13 mouse cellular contexts compared by ENCODE assay signal in the genomic region with DNA sequence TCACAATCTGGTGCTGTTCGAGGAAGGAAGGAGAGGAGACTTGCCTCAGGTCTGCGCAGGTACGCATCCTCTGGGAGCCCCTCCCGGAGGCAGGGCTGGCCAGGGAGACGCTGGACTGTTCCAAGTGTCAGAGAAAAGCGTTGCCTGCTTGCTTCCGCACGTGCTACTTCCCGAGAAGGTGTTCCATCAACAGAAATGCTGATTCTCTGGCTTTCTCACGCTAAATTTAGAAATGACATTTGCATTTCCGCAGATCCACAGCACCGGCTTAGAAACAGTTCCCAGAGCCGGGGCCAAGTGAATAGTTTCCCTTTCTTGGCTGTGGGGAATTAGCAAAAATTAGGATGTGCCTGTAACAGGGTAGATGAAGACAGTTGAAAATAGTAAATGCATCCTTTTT.
DNase-seq lines count a peak whose midpoint lies in the region; ATAC-seq lines count a peak whose summit lies in the region.
"Had no signal": no experiment of that assay in that cellular context is flagged by ENCODE, and none has a peak within 500 bp of the region (broad histone marks: within the 10 kb centered on the region; RNA-seq: fewer than 3 reads in every experiment).

No protein-coding gene starts in this region.

- no peaks in the 10 kb centered on the region for H3K36me3 ChIP-seq in kidney, embryonic 16.5 days (ENCODE audit: insufficient read depth, low read length)
- H3K36me3 ChIP-seq in kidney, embryonic 15.5 days, result no peaks in the 10 kb centered on the region
- H3K36me3 ChIP-seq: forebrain, embryonic 10.5 days had no signal

- WGBS in kidney, embryonic 16.5 days, result 58% methylated on average over 13 of the region's 13 CpGs
- WGBS in kidney, embryonic 15.5 days, result 60% methylated on average over 13 of the region's 13 CpGs

- no peak overlapping the region for H3K27ac ChIP-seq in kidney, embryonic 16.5 days (ENCODE audit: low read length)
- peak overlapping the region; percentile 37; the same call in 1 of the 2 replicates for H3K27ac ChIP-seq in kidney, embryonic 15.5 days
- H3K27ac ChIP-seq: forebrain, embryonic 10.5 days had no signal

- no peaks in the 10 kb centered on the region for H3K27me3 ChIP-seq in kidney, embryonic 16.5 days (ENCODE audit: insufficient read depth, low read length)
- 0 out of 2 replicates have a peak, but pooled peaks cover 3% of the 10 kb centered on the region for H3K27me3 ChIP-seq in kidney, embryonic 15.5 days

- peaks cover 9% of the 10 kb centered on the region; the same call in 1 of the 2 replicates for H3K9me3 ChIP-seq in kidney, embryonic 16.5 days (ENCODE audit: low read length)
- no peaks in the 10 kb centered on the region; the same call in 1 of the 2 replicates for H3K9me3 ChIP-seq in kidney, embryonic 15.5 days (replicated peaks)

- H3K4me2 ChIP-seq in kidney, embryonic 16.5 days (replicated peaks; ENCODE audit: low read depth, low read length), result no peak overlapping the region
- H3K4me2 ChIP-seq in kidney, embryonic 15.5 days, result no peak overlapping the region
- H3K4me2 ChIP-seq: midbrain, embryonic 11.5 days had no signal

- ATAC-seq in kidney, embryonic 16.5 days (ENCODE audit: low FRiP score, low TSS enrichment), result no peak
- no peak for ATAC-seq in kidney, embryonic 15.5 days (replicated peaks; ENCODE audit: low FRiP score)
- no peak for ATAC-seq in cerebellum, adult (ENCODE audit: insufficient number of reproducible peaks, low FRiP score, low TSS enrichment)
- ATAC-seq: inflammation-experienced regulatory T-cells, adult 6 months had no signal

- H3K4me3 ChIP-seq in kidney, embryonic 16.5 days (ENCODE audit: low read length), result no peak overlapping the region
- no peak overlapping the region for H3K4me3 ChIP-seq in kidney, embryonic 15.5 days (replicated peaks)
- H3K4me3 ChIP-seq: forebrain, embryonic 10.5 days had no signal

- DNase-seq in adrenal gland, adult 2 months, result peak; percentile 19
- DNase-seq in adrenal gland, adult 18-20 months (ENCODE audit: low spot score in 2 of 2), result no peak
- peak; percentile 10 for DNase-seq in kidney, adult 18-20 months
- peak; percentile 4 for DNase-seq in adrenal gland, postnatal 25 days
- no peak for DNase-seq in gastrocnemius, adult 8-10 months (ENCODE audit: low spot score in 2 of 2)
- DNase-seq: cerebellum, adult 11-12 months; lung, adult 18-20 months had no signal

- H3K9ac ChIP-seq in kidney, embryonic 16.5 days (replicated peaks; ENCODE audit: low read length), result no peak overlapping the region
- no peak overlapping the region for H3K9ac ChIP-seq in kidney, embryonic 15.5 days

- peaks cover 11% of the 10 kb centered on the region for H3K4me1 ChIP-seq in kidney, embryonic 16.5 days (ENCODE audit: insufficient read depth, low read length)
- H3K4me1 ChIP-seq in kidney, embryonic 15.5 days, result peaks cover 10% of the 10 kb centered on the region

Comparison
In these comparisons a context has a peak if more than half of its experiments do, and no peak if none do; other contexts are left out.
1. DNase-seq: peak in adrenal gland, adult 2 months (single experiment), kidney, adult 18-20 months (single experiment) and adrenal gland, postnatal 25 days (single experiment); none in adrenal gland, adult 18-20 months (0 of 2) and gastrocnemius, adult 8-10 months (0 of 2).